Mouse (Mus musculus): ENCODE data around the gene Smtn. TPM values are rescaled to one million over a fixed set of nuclear protein-coding genes. Genes with fewer than 3 reads are reported as not detected.

The Smtn gene
- polyA plus RNA-seq, 1 experiment: 57.2 TPM

GRCm38 (mm10) chr11:3529476-3530252 is 10.7 kb downstream of the Smtn start:
- peak; percentile 46 for DNase-seq
- Histone ChIP-seq H3K36me3 (ENCODE audit: control insufficient read depth, insufficient read depth, low read length) (peaks cover 30% of the 10 kb centered on the region), H3K4me1 (ENCODE audit: control insufficient read depth, insufficient read depth, low read length) (no peaks in the 10 kb centered on the region; the same call in 1 of the 2 replicates), H3K4me3 (ENCODE audit: insufficient read depth, low read depth, low read length) (no peak overlapping the region), H3K27me3 (replicated peaks; ENCODE audit: control insufficient read depth, insufficient read depth, low read length) (no peaks in the 10 kb centered on the region), H3K27ac (ENCODE audit: insufficient read depth, low read depth, low read length) (no peak overlapping the region)
- TF ChIP-seq POLR2A (IDR thresholded peaks at IDR 0.05; ENCODE audit: low read depth, low read length) (no peak), CTCF (conservative IDR thresholded peaks at IDR 0.05; ENCODE audit: insufficient read depth, insufficient read length, low read depth, low read length) (no peak)
- 58% methylated on average over 20 of the region's 20 CpGs for WGBS

- Histone ChIP-seq H3K4me1 (ENCODE audit: control insufficient read depth, insufficient read depth, low read length) (no peaks in the 10 kb centered on the region), H3K27me3 (replicated peaks; ENCODE audit: control insufficient read depth, insufficient read depth, low read length) (no peaks in the 10 kb centered on the region), H3K4me3 (ENCODE audit: insufficient read depth, low read depth, low read length) (no peak overlapping the region), H3K36me3 (ENCODE audit: control insufficient read depth, insufficient read depth, low read length) (peaks cover 30% of the 10 kb centered on the region), H3K27ac (ENCODE audit: insufficient read depth, low read depth, low read length) (no peak overlapping the region)
- no peak for TF ChIP-seq CTCF (conservative IDR thresholded peaks at IDR 0.05; ENCODE audit: insufficient read depth, insufficient read length, low read depth, low read length)
- TF ChIP-seq POLR2A (IDR thresholded peaks at IDR 0.05; ENCODE audit: low read depth, low read length): no peak
- no peak for DNase-seq
- WGBS: 93% methylated on average over 6 of the region's 6 CpGs
Observed at GRCm38 (mm10) chr11:3528208-3528607, 12.2 kb downstream of the Smtn start.

DNA sequence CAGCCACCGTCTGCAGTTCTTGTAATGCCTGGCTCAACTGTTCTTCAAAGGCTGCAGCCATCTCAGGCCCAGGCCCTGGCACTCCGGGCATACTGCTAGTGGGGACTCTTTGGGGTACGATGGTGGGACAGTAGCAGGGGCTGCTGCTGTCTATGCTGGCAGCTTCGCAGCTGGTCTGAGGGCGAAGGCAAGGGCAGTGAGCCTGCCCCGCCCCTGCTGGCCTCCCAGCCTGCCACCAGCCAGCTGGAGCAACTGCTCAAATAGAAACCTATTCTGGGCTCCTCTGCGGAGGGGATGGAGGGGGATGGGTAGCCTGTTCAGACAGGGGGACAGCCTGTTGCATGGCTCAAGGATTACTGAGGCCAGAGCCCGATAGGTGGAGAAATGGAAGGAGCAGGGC is 12.6 kb downstream of the Smtn start:
- Histone ChIP-seq H3K27ac (ENCODE audit: insufficient read depth, low read depth, low read length) (no peak overlapping the region), H3K4me1 (ENCODE audit: control insufficient read depth, insufficient read depth, low read length) (no peaks in the 10 kb centered on the region), H3K4me3 (ENCODE audit: insufficient read depth, low read depth, low read length) (no peak overlapping the region), H3K36me3 (ENCODE audit: control insufficient read depth, insufficient read depth, low read length) (peaks cover 30% of the 10 kb centered on the region), H3K27me3 (replicated peaks; ENCODE audit: control insufficient read depth, insufficient read depth, low read length) (no peaks in the 10 kb centered on the region)
- DNase-seq: no peak
- TF ChIP-seq POLR2A (IDR thresholded peaks at IDR 0.05; ENCODE audit: low read depth, low read length) (no peak), CTCF (conservative IDR thresholded peaks at IDR 0.05; ENCODE audit: insufficient read depth, insufficient read length, low read depth, low read length) (no peak)
- 83% methylated on average over 8 of the region's 8 CpGs for WGBS

DNA sequence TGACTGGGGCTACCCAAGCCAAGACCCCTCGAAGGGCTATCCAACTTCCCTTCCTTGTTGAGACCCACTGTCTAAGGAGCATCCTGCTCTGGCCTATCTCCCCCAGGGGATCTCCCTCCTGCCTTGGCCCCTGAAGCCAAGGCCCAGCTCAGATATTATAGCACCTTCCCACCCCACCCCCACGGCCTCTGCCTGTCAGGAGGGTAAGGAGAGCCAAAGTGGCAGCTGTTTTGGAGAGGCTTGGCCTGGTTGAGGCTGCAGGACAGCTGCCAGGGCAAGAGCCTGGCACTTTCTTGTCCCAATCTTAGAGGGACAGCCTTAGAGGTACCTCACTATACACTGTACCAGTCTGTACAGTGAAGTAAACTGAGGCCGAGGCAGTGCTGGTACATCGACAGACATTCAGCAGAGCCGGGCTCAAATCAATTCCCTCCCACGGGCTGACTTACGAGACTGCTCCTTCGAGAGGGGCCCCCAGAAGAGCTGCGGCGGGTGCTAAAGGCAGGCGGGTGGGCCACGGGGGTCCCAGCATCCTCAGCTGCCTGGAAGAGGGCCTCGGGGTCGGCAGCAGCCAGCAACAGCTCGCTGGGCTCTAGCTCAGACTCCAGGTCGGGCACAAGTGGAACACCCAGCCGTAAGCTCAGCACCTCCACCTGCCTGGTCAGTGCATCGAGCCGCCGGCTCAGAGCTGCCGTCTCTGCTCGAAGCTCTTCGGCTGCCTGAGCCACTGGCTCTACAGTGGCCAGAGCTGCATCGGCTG is 13.3 kb downstream of the Smtn start:
- no peak for DNase-seq
- no peak overlapping the region for H3K27ac ChIP-seq (ENCODE audit: insufficient read depth, low read depth, low read length)
- no peaks in the 10 kb centered on the region for H3K4me1 ChIP-seq (ENCODE audit: control insufficient read depth, insufficient read depth, low read length)
- peaks cover 33% of the 10 kb centered on the region for H3K36me3 ChIP-seq (ENCODE audit: control insufficient read depth, insufficient read depth, low read length)
- H3K4me3 ChIP-seq (ENCODE audit: insufficient read depth, low read depth, low read length): no peak overlapping the region
- TF ChIP-seq POLR2A (IDR thresholded peaks at IDR 0.05; ENCODE audit: low read depth, low read length): no peak
- TF ChIP-seq CTCF (conservative IDR thresholded peaks at IDR 0.05; ENCODE audit: insufficient read depth, insufficient read length, low read depth, low read length): no peak
- no peaks in the 10 kb centered on the region for H3K27me3 ChIP-seq (replicated peaks; ENCODE audit: control insufficient read depth, insufficient read depth, low read length)
- 86% methylated on average over 24 of the region's 24 CpGs for WGBS

GRCm38 (mm10) chr11:3526207-3526606 is 14.2 kb downstream of the Smtn start:
- Histone ChIP-seq H3K4me3 (ENCODE audit: insufficient read depth, low read depth, low read length) (no peak overlapping the region), H3K36me3 (ENCODE audit: control insufficient read depth, insufficient read depth, low read length) (peaks cover 41% of the 10 kb centered on the region), H3K27ac (ENCODE audit: insufficient read depth, low read depth, low read length) (no peak overlapping the region), H3K4me1 (ENCODE audit: control insufficient read depth, insufficient read depth, low read length) (no peaks in the 10 kb centered on the region), H3K27me3 (replicated peaks; ENCODE audit: control insufficient read depth, insufficient read depth, low read length) (no peaks in the 10 kb centered on the region)
- no peak for DNase-seq
- TF ChIP-seq POLR2A (IDR thresholded peaks at IDR 0.05; ENCODE audit: low read depth, low read length): no peak
- no peak for TF ChIP-seq CTCF (conservative IDR thresholded peaks at IDR 0.05; ENCODE audit: insufficient read depth, insufficient read length, low read depth, low read length)
- WGBS: 75% methylated on average over 9 of the region's 9 CpGs

GRCm38 (mm10) chr11:3525560-3525959 is 14.9 kb downstream of the Smtn start:
- no peak for DNase-seq
- Histone ChIP-seq H3K4me3 (ENCODE audit: insufficient read depth, low read depth, low read length) (no peak overlapping the region), H3K36me3 (ENCODE audit: control insufficient read depth, insufficient read depth, low read length) (peaks cover 36% of the 10 kb centered on the region), H3K27me3 (replicated peaks; ENCODE audit: control insufficient read depth, insufficient read depth, low read length) (no peaks in the 10 kb centered on the region), H3K4me1 (ENCODE audit: control insufficient read depth, insufficient read depth, low read length) (no peaks in the 10 kb centered on the region), H3K27ac (ENCODE audit: insufficient read depth, low read depth, low read length) (no peak overlapping the region)
- 90% methylated on average over 4 of the region's 4 CpGs for WGBS
- no peak for TF ChIP-seq CTCF (conservative IDR thresholded peaks at IDR 0.05; ENCODE audit: insufficient read depth, insufficient read length, low read depth, low read length)
- no peak for TF ChIP-seq POLR2A (IDR thresholded peaks at IDR 0.05; ENCODE audit: low read depth, low read length)

Data from kidney, adult 2 months (tissue).